Mouse (Mus musculus): Measurements from ENCODE around the gene Me3.

The Me3 gene

DNA sequence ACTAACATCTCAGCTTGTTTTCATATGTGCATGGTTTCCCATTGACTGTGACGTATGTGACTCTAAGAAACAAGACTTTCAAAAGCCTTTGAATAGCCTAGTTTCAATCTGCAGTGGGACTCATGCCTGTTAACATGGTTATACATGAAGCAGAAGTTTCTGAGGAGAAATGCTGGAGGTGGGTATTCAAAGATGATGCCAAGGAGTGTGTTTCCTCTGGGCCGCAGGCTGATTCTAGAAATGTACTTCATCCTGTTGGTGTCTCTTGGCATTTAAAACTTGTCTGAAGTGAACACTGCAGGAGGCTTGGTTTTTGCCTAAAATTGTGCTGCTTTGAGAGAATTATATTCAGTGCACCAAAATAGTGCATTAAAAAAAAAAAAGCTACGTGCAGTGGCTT is 34.2 kb downstream of the Me3 start:
- no peak for DNase-seq (ENCODE audit: low spot score in 2 of 2)

DNA sequence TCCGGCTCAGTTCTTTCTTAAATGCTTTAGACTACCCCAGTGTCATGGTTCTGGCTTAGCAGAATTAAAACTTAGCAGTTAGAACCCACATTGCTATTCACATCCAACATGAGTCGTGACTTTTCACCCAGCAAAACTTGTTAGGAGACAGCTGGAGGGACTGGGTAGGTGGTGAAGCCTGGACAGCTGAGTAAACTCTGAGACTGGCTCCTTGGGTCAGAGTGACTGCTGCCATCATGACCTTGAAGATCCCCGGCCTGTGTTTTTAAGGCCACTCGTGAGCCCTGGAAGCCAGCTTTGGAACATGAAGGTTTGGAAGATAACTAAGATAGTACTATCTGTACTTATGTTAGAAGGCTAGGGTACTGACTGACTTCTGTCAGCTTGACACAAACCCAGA is 35.4 kb downstream of the Me3 start:
- no peak for DNase-seq (ENCODE audit: low spot score in 2 of 2)

DNA sequence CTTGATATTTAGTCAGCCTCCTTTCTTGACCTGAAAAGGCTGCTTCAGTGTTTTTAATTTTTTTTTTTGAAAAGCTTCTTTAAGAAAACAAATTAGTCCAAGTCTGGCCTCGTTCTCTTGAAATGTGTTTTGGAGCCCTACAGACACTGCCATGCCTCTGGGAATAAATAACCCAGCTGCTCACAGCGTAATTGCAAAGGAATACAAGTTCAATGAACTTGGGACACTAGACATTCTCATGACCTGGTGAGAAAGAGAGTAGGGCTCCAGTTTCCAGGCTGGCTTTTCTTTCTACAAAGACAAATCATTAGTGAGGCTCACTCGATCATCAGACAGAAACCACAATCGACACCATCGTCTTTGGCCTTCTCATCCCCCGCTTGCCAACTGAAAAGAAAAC is 37.3 kb downstream of the Me3 start:
- no peak for DNase-seq (ENCODE audit: low spot score in 2 of 2)

DNA sequence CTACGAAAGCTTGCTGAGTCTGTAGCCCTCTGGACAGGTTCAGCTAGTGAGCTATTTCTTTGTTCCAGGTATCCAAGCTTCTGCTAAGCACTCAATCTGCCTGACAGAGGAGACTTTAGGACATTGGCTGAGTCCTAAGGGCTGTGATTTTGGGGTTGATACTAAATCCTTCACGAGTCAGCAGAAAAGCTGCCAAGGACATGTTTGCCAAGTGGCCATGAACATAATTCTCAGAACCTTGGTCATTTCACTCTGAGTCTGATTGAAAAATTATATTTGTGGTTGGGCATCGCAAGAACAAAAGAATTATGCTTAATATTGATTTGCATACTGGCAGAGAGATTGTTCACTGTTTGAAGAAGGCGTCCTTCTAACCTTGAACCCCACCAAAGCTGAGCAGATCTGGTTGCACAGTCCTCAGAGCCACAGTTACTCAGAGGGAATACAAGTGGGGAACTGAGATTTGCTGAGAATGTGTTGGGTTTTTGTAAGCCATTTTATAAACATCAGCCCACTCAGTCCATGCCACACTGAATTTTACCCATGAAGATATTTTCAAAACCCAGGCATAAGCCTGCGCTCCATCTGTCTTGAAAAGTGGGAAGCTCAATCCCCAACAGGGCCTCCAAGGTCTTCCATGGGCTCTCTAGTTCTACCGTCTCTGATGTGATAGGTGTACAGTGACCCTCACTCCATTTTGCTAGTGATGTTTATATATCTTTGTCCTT is 39.1 kb downstream of the Me3 start:
- no peak for DNase-seq (ENCODE audit: low spot score in 2 of 2)

DNA sequence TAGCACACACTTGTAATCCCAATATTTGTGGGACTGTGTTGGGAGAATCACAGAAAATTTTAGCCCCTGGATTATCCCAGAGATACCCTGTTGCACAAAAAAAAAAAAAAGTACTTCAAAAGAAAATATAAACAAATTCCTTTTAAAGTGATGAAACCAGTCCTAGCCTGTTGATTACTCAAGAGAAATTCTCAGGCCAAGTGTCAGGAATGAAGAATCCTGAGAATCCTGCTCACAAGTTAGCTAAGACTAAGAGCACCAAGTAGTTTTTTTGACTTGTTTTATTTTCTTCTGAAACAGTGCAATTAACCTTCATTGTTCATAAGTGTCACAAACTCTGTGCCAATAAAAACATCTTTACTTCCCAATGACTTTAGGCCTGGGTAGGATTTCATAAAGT is 44.0 kb downstream of the Me3 start:
- no peak for DNase-seq (ENCODE audit: low spot score in 2 of 2)

DNA sequence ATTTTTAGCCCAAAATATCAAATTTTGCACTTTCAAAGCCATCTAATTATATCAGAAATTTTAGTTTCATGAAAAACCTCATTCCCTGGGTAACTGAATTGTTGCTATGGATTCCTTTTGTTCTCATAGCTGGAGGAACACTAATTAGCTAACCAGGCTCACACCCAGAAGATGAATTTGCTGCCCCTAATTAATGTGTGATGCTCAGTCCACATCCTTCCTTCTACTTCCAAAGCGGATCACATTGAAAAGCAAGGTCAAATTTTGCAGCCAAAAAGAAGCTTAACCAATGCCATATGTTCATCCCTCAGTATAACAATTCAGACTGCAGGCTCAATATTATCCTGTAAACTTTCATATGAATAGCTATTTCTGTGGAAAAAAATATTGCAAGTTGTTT is 45.7 kb downstream of the Me3 start:
- no peak for DNase-seq (ENCODE audit: low spot score in 2 of 2)

DNA sequence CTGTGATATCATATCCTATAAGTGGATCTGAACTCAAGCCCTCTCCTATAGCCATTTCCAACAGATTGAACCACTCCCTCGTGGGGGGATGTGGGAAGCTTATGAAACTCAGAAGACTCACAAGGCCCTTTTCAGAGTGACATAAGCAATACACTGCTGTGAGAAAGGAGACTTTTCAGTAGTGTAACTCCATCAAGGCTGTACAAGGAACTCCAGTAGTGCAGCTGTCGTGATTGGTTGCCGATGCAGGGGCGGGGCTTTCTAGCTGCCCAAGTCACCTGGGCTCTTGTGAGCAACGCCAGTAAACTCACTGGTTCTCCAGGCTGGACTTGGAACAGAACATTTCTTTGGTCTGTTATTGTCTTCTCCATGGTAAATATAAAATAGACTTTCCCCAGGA is 46.5 kb downstream of the Me3 start:
- DNase-seq (ENCODE audit: low spot score in 2 of 2), result no peak

DNA sequence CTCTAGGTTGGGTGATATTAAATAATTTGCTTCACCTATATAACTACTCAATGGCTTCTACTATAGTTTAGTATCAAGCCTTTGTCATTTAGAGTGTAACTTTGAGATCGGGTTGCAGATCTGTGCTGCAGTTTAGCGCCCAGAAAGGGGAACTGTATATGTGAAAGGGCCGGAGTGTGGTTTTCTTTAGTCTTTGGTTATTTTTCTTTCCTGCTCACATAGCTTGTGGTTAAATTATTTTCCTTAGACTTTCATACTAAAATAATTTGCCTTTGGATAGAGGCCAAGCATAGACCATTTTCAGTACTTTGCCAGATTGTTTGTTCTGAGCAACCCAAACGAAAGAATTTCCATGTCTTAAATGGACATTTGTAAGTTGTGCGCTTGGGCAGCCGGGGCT is 46.9 kb downstream of the Me3 start:
- no peak for DNase-seq (ENCODE audit: low spot score in 2 of 2)

DNA sequence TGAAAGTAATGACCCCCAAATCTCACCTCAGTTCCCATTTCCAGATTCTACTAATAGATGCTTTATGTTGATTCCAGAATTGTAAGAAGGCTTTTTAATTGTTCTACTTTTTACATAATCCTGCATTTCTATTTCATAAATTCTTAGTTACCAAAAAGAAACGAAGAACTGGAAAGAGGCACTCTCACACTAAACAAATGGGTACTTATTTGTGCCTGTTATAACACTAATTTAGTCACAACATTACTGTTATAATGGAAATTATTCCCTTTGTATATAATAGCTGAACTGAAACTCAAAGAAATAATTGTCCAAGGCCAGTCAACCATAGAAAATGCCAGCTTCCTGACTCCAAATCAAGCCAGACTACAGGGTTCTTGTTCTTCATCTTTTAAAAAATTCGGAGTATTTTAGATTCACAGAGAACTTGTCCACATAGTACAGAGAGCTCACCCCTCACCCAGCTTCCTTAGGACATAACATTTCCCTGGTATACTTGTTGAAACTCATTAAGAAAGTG is 47.5 kb downstream of the Me3 start:
- no peak for DNase-seq (ENCODE audit: low spot score in 2 of 2)

DNA sequence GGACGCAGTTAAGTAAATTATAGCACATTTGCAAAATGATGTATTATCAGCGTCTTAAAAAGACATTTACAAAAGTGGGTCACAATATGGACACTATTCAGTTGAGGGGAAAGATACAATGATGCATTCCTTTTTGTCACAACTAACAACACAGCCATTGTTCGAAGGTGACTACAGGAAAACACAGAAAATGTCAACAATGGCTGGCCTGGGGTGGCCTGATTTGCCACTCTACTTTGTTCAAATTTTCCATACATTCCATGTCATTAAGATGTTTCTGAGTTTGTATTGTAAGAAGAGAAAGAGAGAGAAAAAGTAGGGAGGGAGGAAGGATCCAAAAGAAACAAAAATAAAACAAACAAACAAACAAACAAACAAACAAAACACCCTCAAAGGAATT is 48.7 kb downstream of the Me3 start:
- no peak for DNase-seq (ENCODE audit: low spot score in 2 of 2)

DNA sequence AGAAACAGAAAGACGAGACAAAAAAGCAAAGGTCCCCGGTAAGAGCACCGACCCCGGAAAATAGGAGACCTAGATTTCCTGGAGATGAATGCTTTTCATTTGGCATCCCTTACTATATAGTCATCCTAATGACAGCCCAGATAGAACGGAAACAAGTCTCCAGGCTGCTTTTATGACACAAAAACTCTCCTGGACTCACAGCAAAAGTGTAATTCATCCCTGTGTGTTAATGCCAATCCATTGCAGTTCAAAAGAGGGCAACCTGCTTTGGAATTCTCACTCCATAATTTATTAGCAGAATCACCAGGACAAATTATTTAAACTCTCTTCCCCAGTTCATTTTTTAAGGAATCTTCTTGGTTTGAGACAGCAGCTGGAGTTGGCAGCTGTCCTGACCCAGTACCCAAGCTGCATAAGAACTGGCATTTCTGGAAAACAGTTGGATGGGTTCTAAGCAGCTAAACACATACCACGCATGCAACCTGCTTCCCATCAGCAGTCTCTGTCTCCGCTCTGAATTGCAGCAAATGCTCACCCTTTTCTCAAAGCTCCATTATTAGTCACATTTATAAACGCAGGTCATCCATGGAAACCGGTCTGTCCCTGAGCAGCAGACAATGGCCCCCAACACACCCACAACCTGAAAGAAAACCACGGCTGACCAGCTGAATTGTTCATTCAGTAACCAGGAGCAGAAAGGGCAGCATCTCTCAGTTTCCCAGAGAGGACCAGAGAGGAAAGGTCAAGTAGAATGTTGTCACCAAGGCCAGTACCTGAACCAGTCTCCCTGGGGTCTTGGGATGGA is 49.7 kb downstream of the Me3 start:
- DNase-seq (ENCODE audit: low spot score in 2 of 2), result peak in 1 of 2 experiments; percentile 4

DNA sequence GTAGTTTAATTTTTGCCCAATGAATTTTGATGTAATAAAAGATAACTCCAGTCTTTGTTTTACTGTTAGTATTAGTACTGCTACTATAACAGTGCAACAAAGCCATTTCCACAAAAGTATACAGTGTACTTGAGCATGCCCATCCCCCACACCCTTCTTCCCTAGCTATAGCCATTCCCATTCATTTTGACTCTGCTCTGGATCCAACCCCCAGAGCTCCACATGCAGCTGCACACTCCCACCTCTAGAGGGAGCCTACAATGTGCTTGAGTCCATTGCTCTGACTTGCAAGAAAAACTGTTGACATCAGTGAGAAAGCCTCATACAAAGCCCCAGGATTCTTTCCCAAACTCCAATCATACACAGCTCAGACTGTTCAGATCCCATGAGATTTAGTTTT is 66.0 kb downstream of the Me3 start:
- no peak for DNase-seq (ENCODE audit: low spot score in 2 of 2)

DNA sequence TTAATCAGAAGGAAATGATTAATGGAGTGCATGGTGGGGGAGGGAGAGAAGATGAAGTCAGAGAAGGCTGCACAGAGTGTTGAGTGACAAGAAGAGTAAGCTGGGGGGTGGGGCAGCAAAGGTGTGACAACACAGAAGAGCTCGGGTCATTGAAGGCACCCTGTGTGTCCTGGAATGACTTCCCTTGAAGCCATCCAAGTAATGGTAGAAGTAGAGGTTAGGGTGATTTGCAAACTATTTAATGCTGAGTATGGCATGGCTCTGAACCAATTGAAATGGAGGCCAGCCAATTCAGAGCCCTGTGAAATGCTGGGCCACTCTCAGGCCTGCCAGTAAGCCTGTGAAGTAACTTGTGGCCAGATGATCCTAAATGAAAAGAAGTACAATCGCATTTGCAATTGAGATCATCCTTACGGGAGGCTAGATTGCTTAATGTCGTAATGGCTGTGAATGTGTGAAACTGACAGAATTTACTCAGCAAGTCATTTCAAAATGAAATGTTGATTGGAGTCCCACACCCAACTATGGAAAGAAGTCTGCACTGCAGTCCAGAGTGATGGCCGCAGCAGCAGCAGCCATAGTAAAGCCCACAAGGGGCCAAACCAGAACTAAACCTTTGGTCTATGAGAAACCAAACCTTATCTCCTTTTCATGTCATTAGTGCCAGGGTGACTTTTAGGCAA is 67.6 kb downstream of the Me3 start:
- DNase-seq (ENCODE audit: low spot score in 2 of 2), result no peak

DNA sequence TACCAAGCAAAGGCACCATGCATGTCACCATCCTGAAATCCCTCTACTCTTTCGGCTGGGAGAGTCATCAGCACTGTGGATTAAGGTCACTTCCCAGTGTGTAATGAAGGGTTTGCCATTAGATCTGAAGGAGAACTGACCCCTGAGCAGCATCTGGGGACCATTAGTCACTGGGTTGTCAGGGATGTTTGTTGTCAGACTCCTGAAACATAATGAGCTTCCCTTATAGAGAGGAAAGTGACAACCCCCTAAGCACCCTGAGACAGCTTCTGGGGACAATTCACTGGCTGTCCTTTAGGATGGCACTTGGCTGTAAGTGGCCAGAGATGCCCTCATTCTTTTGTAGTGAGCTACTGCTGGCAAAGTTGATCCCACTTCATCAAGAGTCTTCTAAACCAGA is 68.3 kb downstream of the Me3 start:
- no peak for DNase-seq (ENCODE audit: low spot score in 2 of 2)

DNA sequence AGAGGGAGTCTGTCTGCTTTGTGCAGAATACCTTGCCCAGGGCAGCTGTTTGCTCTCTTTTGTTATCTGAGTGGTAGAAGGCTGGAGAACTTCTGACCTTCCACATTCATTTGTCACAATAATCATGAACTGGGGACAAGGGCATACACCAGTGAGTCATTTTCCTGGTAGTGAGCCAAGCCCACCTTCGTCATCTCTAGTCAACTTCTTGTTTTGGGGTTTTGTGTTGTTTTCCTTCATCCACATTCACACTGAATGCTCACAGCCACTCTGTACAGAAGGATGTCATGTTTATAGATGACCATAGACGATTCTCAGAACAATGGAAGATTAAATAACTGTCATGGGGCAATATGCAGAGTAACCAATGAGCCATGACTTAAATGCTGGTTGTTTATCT is 78.6 kb downstream of the Me3 start:
- DNase-seq (ENCODE audit: low spot score in 2 of 2), result no peak

DNA sequence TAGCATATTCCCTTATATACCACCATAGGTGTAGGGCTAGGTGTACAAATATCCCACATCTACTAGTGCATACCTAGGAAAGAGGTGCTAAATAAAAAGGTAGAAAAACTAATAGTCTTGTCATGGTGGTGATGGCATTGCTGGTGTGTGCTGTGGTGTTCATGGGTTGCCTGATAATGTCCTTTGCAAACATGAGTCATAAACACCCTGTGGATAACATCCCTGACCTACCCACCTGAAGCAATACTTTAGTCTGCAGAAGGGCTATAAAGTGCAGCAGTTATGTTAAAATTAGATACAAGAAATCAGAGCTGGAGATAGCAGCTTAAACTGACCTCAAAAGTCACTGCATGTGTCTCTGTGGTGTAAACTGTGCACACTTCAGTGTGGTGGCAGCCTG is 80.9 kb downstream of the Me3 start:
- no peak for DNase-seq (ENCODE audit: low spot score in 2 of 2)

DNA sequence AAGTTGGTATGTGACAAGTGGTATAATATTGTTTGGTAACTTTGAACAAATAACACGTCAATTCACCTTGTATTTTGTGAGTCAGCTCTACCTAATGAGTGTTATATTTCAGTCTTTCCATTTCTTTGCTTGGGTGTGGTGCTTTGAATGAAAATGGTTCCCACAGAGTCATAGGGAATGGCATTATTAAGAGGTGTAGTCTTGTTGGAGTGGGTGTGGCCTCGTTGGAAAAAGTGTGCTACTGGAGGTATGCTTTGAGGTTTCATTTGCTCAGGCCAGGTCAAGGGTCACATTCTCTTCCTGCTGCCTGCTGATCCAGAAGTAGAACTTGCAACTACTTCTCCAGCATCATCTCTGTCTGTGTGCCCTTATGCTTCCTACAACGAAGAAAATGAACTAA is 84.0 kb downstream of the Me3 start:
- DNase-seq (ENCODE audit: low spot score in 2 of 2), result no peak

DNA sequence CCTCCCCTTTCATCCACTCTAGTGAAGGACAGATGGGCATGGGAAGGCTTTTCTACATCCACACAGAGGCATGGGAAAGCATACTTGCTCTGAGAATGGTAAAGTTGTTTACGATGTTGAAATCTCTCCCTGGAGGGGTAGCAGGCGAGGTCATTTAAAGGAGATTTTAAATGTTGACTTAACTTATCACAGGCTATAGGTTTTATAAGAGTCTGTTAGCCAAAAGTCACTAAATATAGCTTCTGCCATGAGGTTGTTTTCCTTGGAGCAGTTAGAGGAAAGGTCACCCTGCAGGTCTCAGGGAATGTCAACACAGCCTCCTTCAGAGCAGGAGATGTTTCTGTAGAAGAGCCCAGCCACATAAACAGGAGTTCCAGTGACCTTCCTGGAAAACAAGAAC is 85.3 kb downstream of the Me3 start:
- no peak for DNase-seq (ENCODE audit: low spot score in 2 of 2)

DNA sequence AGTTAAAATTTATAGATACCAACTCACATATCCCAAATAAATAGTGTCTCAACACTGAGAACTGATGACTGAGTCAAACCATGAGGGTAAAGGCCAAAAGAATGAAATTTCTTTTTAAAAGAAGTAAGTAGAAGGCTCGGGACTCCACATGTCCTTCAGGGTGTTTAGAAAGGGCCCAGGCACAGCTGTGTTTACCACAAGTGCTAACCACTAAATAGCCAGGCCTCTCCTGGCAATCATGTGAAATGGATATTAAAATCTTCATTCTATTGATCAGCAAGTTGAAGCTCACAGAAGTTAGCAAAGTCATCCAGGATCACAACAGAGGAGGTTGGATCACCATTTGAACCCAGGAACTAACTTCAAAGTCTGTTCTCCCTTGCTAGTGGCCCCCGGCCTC is 86.1 kb downstream of the Me3 start:
- DNase-seq (ENCODE audit: low spot score in 2 of 2), result no peak

DNA sequence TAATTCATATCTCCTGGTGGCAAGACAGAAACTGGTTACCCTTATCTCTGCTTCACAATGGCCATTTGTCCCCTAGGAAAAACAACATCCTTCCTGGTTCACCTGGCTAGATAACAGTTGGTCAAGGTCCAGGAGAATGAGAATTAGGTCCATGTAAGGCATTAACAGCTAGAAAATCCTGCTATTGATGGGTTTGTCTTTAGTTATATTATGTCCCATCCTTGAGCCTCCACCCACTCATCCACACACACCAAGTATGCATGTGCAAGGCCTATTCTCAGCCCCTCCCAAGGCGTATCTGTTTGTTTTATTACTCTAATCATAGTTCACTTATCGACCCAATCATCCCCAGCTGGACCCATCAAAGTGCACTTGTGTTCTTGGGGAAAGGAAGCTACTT is 88.1 kb downstream of the Me3 start:
- DNase-seq (ENCODE audit: low spot score in 2 of 2), result no peak

DNA sequence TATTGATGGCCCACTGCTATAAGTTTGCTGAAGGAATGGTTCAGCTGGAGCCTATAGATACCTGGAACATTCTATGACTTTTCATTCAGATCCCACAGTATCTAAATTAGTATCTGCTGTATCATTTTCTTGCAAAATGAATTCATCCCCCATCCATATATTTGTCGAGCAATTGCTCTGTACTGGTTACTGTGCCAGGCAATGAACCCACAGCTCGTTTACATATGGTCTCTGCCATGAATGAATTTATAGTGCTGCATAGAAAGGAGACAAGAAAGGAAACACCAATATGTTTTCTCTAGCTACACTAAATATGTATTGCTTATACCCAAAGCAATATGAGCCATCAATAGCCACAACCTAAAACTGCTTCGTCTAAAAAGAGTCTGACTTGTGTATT is 94.5 kb downstream of the Me3 start:
- no peak for DNase-seq (ENCODE audit: low spot score in 2 of 2)

DNA sequence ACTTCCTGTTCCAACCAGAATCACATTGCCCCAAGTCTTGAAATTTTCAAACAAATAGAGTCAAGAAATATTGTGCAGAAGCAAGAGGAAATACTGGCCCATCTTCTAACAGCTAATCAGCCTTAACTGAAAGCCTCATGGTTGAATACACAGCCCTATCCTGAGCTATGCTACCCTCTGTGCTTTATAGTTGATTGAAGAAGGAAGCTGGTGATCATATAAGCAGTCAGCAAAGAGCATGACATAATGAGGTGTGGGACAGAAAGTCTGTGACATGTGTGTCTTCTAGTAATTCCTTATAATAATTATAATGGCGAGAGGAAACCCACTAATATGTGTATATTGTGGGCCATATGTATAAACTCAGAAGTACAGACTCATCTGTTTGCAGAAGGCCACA is 95.4 kb downstream of the Me3 start:
- no peak for DNase-seq (ENCODE audit: low spot score in 2 of 2)

DNA sequence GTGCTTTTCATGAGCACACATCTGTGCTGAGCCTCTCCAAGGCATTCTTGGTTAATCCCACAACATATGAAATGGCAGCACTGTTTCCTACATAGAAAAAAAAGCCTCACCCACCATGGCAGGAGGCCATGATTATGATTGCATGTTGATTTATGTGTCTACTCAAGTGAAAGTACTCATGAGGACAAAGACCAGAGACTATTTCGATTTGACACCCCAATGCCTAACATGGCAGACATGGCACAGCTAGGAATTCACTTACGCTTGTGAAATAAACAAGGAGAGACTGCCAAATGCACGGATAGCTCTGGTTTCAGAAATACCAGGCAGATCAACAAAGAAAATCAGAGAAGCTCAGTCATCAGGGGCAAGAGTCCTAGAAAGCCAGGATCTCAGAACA is 96.2 kb downstream of the Me3 start:
- DNase-seq (ENCODE audit: low spot score in 2 of 2), result no peak
